Mouse (Mus musculus): ENCODE measurements around the gene Gipc1. TPM values are rescaled to one million over a fixed set of nuclear protein-coding genes. Genes with fewer than 3 reads are reported as not detected.

The Gipc1 gene
- polyA plus RNA-seq, 1 experiment from 2014 or later, result 180 TPM

DNA sequence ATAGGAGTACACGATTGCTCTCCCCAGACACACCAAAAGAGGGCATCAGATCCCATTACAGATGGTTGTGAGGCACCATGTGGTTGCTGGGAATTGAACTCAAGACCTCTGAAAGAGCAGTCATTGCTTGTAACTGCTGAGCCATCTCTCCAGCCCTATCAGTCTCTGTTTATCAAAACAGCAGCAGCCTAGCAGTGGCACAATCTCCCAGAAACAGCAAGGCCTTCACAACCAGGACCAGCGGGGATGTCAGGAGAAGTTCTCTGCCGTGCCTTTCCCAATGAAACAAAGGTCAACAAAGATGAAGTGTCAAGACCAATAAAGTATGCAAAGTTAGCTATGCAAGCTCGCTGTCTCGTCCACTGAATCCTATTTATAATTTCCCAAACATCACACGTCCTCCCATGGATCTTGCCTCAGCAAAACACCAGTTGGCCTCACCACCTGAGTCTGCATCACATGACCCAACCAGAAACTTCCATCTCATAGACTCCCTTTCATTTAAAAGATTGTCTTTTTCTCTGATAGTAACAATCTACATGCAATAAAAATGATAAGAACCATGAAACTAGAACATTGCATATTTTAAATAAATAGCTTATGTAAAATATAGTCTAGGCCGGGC lies 20.3 kb upstream of the Gipc1 start:
- no peak for ATAC-seq (ENCODE audit: insufficient number of reproducible peaks, insufficient read depth, low FRiP score, low read depth)
- Histone ChIP-seq H3K9ac (replicated peaks; ENCODE audit: low read depth, low read length) (no peak overlapping the region), H3K9me3 (ENCODE audit: control insufficient read depth, low read depth, low read length) (no peaks in the 10 kb centered on the region; the same call in 1 of the 2 replicates), H3K4me2 (replicated peaks; ENCODE audit: low read depth, low read length) (no peak overlapping the region), H3K27me3 (ENCODE audit: control insufficient read depth, insufficient read depth, low read length) (no peaks in the 10 kb centered on the region), H3K4me3 (ENCODE audit: low read depth, low read length) (no peak overlapping the region), H3K36me3 (ENCODE audit: control insufficient read depth, insufficient read depth, low read length) (no peaks in the 10 kb centered on the region), H3K4me1 (ENCODE audit: control insufficient read depth, insufficient read depth, low read length) (no peaks in the 10 kb centered on the region), H3K27ac (ENCODE audit: low read length) (no peak overlapping the region)
- WGBS, result 80% methylated on average over 7 of the region's 7 CpGs

DNA sequence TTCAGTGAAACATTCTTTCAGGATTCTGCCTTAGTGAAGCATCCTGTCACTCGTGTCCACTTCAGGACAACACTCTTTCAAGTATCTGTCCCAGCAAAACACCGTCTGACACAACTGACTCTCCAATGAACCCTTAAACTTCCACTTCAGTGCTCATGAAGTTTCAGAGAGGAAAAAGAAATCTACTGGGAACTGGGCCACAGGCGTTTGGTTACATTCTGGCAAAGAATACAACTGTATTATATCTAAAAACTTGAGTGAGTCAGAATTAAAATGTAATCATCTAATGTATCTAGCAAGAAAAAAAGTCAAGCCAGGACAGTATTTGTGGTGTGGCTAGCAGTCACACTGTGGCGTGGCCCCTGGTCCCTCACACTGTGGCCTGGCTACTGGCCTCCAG lies 13.6 kb upstream of the Gipc1 start:
- H3K4me3 ChIP-seq (ENCODE audit: low read depth, low read length), result no peak overlapping the region
- no peak overlapping the region for H3K9ac ChIP-seq (replicated peaks; ENCODE audit: low read depth, low read length)
- no peak overlapping the region for H3K4me2 ChIP-seq (replicated peaks; ENCODE audit: low read depth, low read length)
- H3K9me3 ChIP-seq (ENCODE audit: control insufficient read depth, low read depth, low read length), result no peaks in the 10 kb centered on the region; the same call in 1 of the 2 replicates
- no peaks in the 10 kb centered on the region for H3K4me1 ChIP-seq (ENCODE audit: control insufficient read depth, insufficient read depth, low read length)
- ATAC-seq (ENCODE audit: insufficient number of reproducible peaks, insufficient read depth, low FRiP score, low read depth), result no peak
- WGBS, result 72% methylated on average over 4 of the region's 4 CpGs
- no peaks in the 10 kb centered on the region for H3K36me3 ChIP-seq (ENCODE audit: control insufficient read depth, insufficient read depth, low read length)
- no peaks in the 10 kb centered on the region for H3K27me3 ChIP-seq (ENCODE audit: control insufficient read depth, insufficient read depth, low read length)
- no peak overlapping the region for H3K27ac ChIP-seq (ENCODE audit: low read length)

DNA sequence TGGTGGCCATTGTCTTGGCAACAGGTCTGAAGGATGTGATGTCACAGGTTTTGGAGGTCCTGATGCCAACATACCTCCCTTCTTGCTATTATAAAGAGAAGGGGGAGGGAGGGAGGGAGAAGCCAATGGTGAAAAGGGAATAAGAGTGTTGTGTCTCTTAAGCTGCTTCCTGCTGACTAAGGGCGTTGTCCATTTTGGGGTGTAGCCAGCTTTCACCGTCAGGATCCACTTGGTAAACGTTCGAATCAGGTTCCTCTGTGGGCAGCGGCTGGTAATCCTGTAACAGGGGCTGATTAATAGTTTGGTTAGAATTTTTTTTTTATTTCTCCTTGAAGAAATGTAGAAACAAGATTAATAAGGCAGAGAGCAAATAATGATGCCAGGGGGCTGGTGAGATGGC lies 12.8 kb upstream of the Gipc1 start:
- ATAC-seq (ENCODE audit: insufficient number of reproducible peaks, insufficient read depth, low FRiP score, low read depth), result no peak
- Histone ChIP-seq H3K27ac (ENCODE audit: low read length) (no peak overlapping the region), H3K4me2 (replicated peaks; ENCODE audit: low read depth, low read length) (no peak overlapping the region), H3K4me1 (ENCODE audit: control insufficient read depth, insufficient read depth, low read length) (no peaks in the 10 kb centered on the region), H3K27me3 (ENCODE audit: control insufficient read depth, insufficient read depth, low read length) (no peaks in the 10 kb centered on the region), H3K9me3 (ENCODE audit: control insufficient read depth, low read depth, low read length) (no peaks in the 10 kb centered on the region; the same call in 1 of the 2 replicates), H3K9ac (replicated peaks; ENCODE audit: low read depth, low read length) (no peak overlapping the region), H3K36me3 (ENCODE audit: control insufficient read depth, insufficient read depth, low read length) (no peaks in the 10 kb centered on the region), H3K4me3 (ENCODE audit: low read depth, low read length) (no peak overlapping the region)
- 50% methylated on average over 5 of the region's 5 CpGs for WGBS

DNA sequence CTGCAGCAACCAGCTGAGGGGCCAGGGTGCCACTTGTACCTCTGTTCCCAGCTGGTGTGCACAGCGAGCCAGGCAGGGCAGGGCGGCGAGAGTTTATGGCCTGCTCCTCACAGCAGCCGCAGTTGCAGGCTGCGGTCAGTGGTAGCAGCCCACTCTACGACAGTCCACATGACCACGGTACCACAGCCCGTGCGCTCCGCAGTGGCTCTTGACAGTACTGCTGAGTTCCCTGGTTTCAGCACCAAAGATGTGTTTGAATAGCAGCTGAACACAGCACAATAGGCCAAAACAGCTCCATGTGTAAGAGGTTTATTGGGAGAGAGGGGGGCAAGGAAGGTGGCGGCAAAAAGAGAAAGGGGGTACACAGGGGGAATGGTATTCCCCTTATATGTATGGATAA lies 5.0 kb upstream of the Gipc1 start:
- Histone ChIP-seq H3K9ac (replicated peaks; ENCODE audit: low read depth, low read length) (no peak overlapping the region), H3K4me1 (ENCODE audit: control insufficient read depth, insufficient read depth, low read length) (peaks cover 4% of the 10 kb centered on the region; the same call in 1 of the 2 replicates), H3K27me3 (ENCODE audit: control insufficient read depth, insufficient read depth, low read length) (no peaks in the 10 kb centered on the region), H3K27ac (ENCODE audit: low read length) (no peak overlapping the region), H3K9me3 (ENCODE audit: control insufficient read depth, low read depth, low read length) (no peaks in the 10 kb centered on the region), H3K36me3 (ENCODE audit: control insufficient read depth, insufficient read depth, low read length) (no peaks in the 10 kb centered on the region), H3K4me3 (ENCODE audit: low read depth, low read length) (no peak overlapping the region), H3K4me2 (replicated peaks; ENCODE audit: low read depth, low read length) (no peak overlapping the region)
- WGBS, result 96% methylated on average over 11 of the region's 11 CpGs
- ATAC-seq (ENCODE audit: insufficient number of reproducible peaks, insufficient read depth, low FRiP score, low read depth), result no peak

DNA sequence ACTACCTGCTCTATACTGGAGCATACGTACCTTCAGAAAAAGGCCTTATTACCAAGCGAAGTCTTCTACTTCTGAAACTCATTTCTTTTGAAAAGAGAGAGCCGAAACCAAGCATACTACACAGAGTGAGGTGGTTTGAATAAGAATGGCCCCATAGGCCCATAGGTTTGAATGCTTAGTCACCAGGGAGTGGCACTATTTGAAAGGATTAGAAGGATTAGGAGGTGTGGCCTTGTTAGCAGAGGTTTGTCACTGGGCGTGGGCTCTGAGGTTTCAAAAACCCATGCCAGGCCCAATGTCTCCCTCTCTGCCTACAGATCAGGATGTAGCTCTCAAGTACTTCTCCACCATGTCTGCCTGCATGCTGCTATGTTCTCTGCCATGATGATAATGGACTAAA lies 4.4 kb upstream of the Gipc1 start:
- Histone ChIP-seq H3K27ac (ENCODE audit: low read length) (no peak overlapping the region), H3K4me3 (ENCODE audit: low read depth, low read length) (no peak overlapping the region), H3K27me3 (ENCODE audit: control insufficient read depth, insufficient read depth, low read length) (no peaks in the 10 kb centered on the region), H3K36me3 (ENCODE audit: control insufficient read depth, insufficient read depth, low read length) (no peaks in the 10 kb centered on the region), H3K9me3 (ENCODE audit: control insufficient read depth, low read depth, low read length) (no peaks in the 10 kb centered on the region), H3K4me1 (ENCODE audit: control insufficient read depth, insufficient read depth, low read length) (peaks cover 4% of the 10 kb centered on the region; the same call in 1 of the 2 replicates), H3K4me2 (replicated peaks; ENCODE audit: low read depth, low read length) (no peak overlapping the region), H3K9ac (replicated peaks; ENCODE audit: low read depth, low read length) (no peak overlapping the region)
- WGBS, result 92% methylated on average over 4 of the region's 4 CpGs
- no peak for ATAC-seq (ENCODE audit: insufficient number of reproducible peaks, insufficient read depth, low FRiP score, low read depth)

DNA sequence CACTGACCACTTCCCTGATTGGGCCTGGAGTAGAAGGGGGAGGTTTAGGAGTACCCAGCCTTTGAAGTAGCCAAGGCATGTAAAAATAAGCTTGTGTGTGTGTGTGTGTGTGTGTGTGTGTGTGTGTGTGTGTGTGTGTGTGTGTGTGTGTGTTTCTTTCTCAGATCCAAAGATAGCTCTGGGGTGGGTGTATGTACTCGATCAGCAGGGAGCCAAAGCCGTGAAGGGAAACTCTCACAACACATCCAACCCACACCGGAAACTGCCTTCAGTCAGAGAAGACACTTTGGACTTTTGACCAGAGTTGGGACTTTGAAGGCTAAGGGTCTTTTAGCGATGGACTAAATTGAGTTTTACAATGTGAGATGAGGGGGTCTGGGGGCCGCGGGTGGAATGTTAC lies 2.8 kb upstream of the Gipc1 start:
- Histone ChIP-seq H3K9ac (replicated peaks; ENCODE audit: low read depth, low read length) (no peak overlapping the region), H3K9me3 (ENCODE audit: control insufficient read depth, low read depth, low read length) (no peaks in the 10 kb centered on the region), H3K27me3 (ENCODE audit: control insufficient read depth, insufficient read depth, low read length) (no peaks in the 10 kb centered on the region), H3K4me2 (replicated peaks; ENCODE audit: low read depth, low read length) (no peak overlapping the region), H3K4me1 (ENCODE audit: control insufficient read depth, insufficient read depth, low read length) (peaks cover 12% of the 10 kb centered on the region; the same call in 1 of the 2 replicates), H3K27ac (ENCODE audit: low read length) (no peak overlapping the region), H3K4me3 (ENCODE audit: low read depth, low read length) (no peak overlapping the region), H3K36me3 (ENCODE audit: control insufficient read depth, insufficient read depth, low read length) (no peaks in the 10 kb centered on the region)
- WGBS, result 88% methylated on average over 6 of the region's 6 CpGs
- ATAC-seq (ENCODE audit: insufficient number of reproducible peaks, insufficient read depth, low FRiP score, low read depth), result no peak

DNA sequence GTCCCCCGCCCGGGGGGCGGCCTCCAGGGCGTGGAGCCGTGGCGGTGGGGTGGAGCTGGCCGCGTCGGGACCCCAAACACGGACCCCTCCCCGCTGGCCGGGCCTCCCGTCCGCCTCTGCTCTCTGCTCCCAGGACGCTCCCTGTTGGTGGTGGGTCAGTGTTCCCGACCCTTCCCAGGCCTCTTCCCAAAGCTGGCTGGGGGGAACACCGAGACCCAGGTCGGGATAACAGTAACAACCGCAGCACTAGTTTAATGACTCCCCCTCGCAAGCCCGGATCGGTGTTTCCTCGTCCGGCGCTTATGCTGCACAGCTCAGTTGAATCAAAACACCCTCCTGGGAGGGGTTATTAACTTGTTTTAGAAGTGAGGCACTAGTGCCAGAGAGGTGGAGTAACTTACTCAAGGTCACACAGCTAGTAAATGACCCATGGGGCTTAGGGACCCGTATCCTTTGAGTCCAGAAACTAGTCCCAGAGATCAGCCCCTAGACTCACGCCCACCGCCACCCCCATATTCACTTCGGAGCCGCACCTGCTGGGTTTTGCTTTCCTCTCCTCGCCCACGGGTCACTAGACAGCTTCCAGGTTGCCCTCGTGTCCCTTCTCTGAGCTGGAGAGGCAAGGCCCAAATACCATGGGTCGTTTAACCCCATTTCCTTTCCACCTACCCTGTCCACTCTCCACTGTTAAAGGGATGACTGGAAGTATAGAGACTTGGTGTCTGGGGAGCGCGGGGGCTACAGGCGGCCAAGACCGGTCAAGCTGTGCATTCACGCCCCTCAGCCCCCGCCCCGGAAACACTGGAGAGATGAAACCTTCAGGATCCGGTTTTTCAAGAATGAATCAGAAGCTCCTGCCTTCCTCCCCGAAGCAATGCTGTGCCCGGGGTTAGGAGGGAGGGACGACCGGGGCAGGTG lies 526 bp downstream of the Gipc1 start:
- Histone ChIP-seq H3K27ac (ENCODE audit: low read length) (peak overlapping the region; percentile 82), H3K27me3 (ENCODE audit: control insufficient read depth, insufficient read depth, low read length) (no peaks in the 10 kb centered on the region), H3K9ac (replicated peaks; ENCODE audit: low read depth, low read length) (peak overlapping the region; percentile 88), H3K9me3 (ENCODE audit: control insufficient read depth, low read depth, low read length) (no peaks in the 10 kb centered on the region), H3K4me3 (ENCODE audit: low read depth, low read length) (peak overlapping the region; percentile 96), H3K36me3 (ENCODE audit: control insufficient read depth, insufficient read depth, low read length) (no peaks in the 10 kb centered on the region; the same call in 1 of the 2 replicates), H3K4me1 (ENCODE audit: control insufficient read depth, insufficient read depth, low read length) (peaks cover 12% of the 10 kb centered on the region; the same call in 1 of the 2 replicates), H3K4me2 (replicated peaks; ENCODE audit: low read depth, low read length) (peak overlapping the region; percentile 97)
- WGBS, result 2% methylated on average over 46 of the region's 46 CpGs
- no peak; the same call in 1 of the 2 replicates for ATAC-seq (ENCODE audit: insufficient number of reproducible peaks, insufficient read depth, low FRiP score, low read depth)

DNA sequence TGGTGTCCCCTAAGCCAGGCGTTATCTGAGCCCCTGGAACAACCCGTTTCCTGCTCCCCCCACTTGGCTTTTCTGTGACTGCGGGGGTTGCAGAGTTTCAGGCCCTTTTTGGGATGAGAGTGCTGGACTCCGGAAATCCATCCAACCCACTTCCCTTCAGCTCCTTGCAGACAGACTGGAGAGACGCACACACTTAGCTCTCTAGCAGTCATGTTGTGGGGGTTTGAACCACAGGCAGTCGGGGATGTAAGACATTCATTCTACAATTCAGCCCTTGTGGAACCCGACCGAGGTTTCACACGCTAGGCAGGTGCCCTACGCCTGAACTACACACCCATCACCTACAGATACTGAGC lies 1.2 kb downstream of the Gipc1 start:
- Histone ChIP-seq H3K9ac (replicated peaks; ENCODE audit: low read depth, low read length) (0 out of 2 replicates have a peak overlapping the region, but pooled peaks have one; percentile 88), H3K27me3 (ENCODE audit: control insufficient read depth, insufficient read depth, low read length) (no peaks in the 10 kb centered on the region), H3K4me2 (replicated peaks; ENCODE audit: low read depth, low read length) (peak overlapping the region; percentile 97), H3K4me3 (ENCODE audit: low read depth, low read length) (peak overlapping the region; percentile 96), H3K4me1 (ENCODE audit: control insufficient read depth, insufficient read depth, low read length) (peaks cover 12% of the 10 kb centered on the region; the same call in 1 of the 2 replicates), H3K36me3 (ENCODE audit: control insufficient read depth, insufficient read depth, low read length) (no peaks in the 10 kb centered on the region; the same call in 1 of the 2 replicates), H3K9me3 (ENCODE audit: control insufficient read depth, low read depth, low read length) (no peaks in the 10 kb centered on the region), H3K27ac (ENCODE audit: low read length) (peak overlapping the region; percentile 82; the same call in 1 of the 2 replicates)
- WGBS, result 31% methylated on average over 10 of the region's 10 CpGs
- no peak for ATAC-seq (ENCODE audit: insufficient number of reproducible peaks, insufficient read depth, low FRiP score, low read depth)
